Mouse (Mus musculus) liver, embryonic 14.5 days (tissue): ENCODE data around the gene Hao1.

Experiments
- CTCF ChIP-seq: IDR thresholded peaks from 2 replicates; pipeline ENCODE4 v1.5.1; 2016; ENCODE audit warnings: antibody characterized with exemption, low read depth, control low read depth
- EP300 ChIP-seq: IDR thresholded peaks from 2 replicates; pipeline ENCODE4 v1.6.1; 2016; ENCODE audit warnings: antibody characterized with exemption, low read depth

DNA sequence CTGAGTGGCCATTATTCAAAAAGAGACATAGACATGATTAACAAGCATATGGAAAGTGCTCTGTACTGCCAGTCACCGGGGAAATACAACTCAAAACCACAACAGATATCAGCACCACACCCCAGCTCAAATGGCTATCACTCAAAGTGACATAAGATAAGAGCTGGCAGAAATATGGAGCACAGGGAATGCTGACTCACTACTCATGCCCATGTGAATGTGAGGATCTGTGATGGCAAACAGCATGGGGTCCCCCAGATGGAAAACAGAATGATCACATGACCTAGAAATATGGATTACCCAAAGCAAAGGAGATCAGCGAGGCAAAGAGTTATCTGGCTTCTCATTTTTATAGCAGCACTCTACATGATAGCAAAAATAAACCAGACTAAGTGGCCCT is 89.0 kb downstream of the Hao1 start:
- TF ChIP-seq CTCF (no peak), EP300 (peak; percentile 67)
